Mouse (Mus musculus) C2C12 (cell line): ENCODE results near the gene Sgk1. TPM values are rescaled to one million over a fixed set of nuclear protein-coding genes. Genes with fewer than 3 reads are reported as not detected.

Experiments used
- H3K27me3 ChIP-seq: one replicate; pipeline ENCODE4 v1.6.1; 2011; ENCODE audit not compliant: control insufficient read depth, insufficient read depth, insufficient read length
- H3K36me3 ChIP-seq: one replicate; pipeline ENCODE4 v1.6.1; 2011; ENCODE audit not compliant: control insufficient read depth, insufficient read depth
- H3K4me3 ChIP-seq: one replicate; pipeline ENCODE4 v1.5.1; 2011; ENCODE audit warnings: mild to moderate bottlenecking, control low read depth; ENCODE audit not compliant: poor library complexity, insufficient read depth, severe bottlenecking
- H3K79me2 ChIP-seq: one replicate; pipeline ENCODE4 v1.6.1; 2011; ENCODE audit not compliant: control insufficient read depth, insufficient read depth
- H3K79me3 ChIP-seq: one replicate; pipeline ENCODE4 v1.6.1; 2011; ENCODE audit warnings: low read depth, control low read depth
- H3ac ChIP-seq: one replicate; pipeline ENCODE3; 2011; ENCODE audit warnings: low read depth; ENCODE audit not compliant: control insufficient read depth, insufficient read length
- CEBPB ChIP-seq: IDR thresholded peaks from one replicate; pipeline ENCODE4 v1.6.1; 2011; ENCODE audit warnings: low read depth, mild to moderate bottlenecking, control low read depth, moderate library complexity
- CTCF ChIP-seq: IDR thresholded peaks from one replicate; pipeline ENCODE4 v1.5.1; 2011; ENCODE audit not compliant: control insufficient read depth, insufficient read depth, insufficient read length
- FOSL1 ChIP-seq: IDR thresholded peaks from one replicate; pipeline ENCODE4 v1.8.0; 2011; ENCODE audit warnings: mild to moderate bottlenecking, low read length; ENCODE audit not compliant: poor library complexity, insufficient read depth, severe bottlenecking
- MAX ChIP-seq: IDR thresholded peaks from one replicate; pipeline ENCODE4 v1.6.1; 2011; ENCODE audit warnings: mild to moderate bottlenecking, control low read depth
- MYOD1 ChIP-seq: IDR thresholded peaks from one replicate; pipeline ENCODE4 v1.6.1; 2011; ENCODE audit warnings: low read depth; ENCODE audit not compliant: control insufficient read depth, insufficient read length
- MYOG ChIP-seq: IDR thresholded peaks from one replicate; pipeline ENCODE4 v1.6.1; 2011; ENCODE audit not compliant: control insufficient read depth, insufficient read length; ENCODE audit errors: extremely low read depth
- USF1 ChIP-seq: IDR thresholded peaks from one replicate; pipeline ENCODE4 v1.6.1; 2011; ENCODE audit warnings: low read depth, mild to moderate bottlenecking, control low read depth, moderate library complexity
- polyA plus RNA-seq: library from polyadenylated mRNA; unstranded; fragments of >200 nt; fragmentation: generic; extraction: Trizol; gene quantifications from one replicate; pipeline ENCODE4 v1.2.1, GENCODE M21; 2012; ENCODE audit warnings: missing spikeins

The Sgk1 gene
- polyA plus RNA-seq, 1 experiment, result 35.1 TPM

GRCm38 (mm10) chr10:21923495-21923952 is 41.5 kb downstream of the Sgk1 start:
- Histone ChIP-seq H3K4me3 (no peak overlapping the region), H3K36me3 (no peaks in the 10 kb centered on the region), H3K79me3 (no peaks in the 10 kb centered on the region), H3ac (no peak overlapping the region), H3K79me2 (no peaks in the 10 kb centered on the region), H3K27me3 (no peaks in the 10 kb centered on the region)
- TF ChIP-seq MYOG (no peak), CEBPB (no peak), MYOD1 (peak; percentile 33)

DNA sequence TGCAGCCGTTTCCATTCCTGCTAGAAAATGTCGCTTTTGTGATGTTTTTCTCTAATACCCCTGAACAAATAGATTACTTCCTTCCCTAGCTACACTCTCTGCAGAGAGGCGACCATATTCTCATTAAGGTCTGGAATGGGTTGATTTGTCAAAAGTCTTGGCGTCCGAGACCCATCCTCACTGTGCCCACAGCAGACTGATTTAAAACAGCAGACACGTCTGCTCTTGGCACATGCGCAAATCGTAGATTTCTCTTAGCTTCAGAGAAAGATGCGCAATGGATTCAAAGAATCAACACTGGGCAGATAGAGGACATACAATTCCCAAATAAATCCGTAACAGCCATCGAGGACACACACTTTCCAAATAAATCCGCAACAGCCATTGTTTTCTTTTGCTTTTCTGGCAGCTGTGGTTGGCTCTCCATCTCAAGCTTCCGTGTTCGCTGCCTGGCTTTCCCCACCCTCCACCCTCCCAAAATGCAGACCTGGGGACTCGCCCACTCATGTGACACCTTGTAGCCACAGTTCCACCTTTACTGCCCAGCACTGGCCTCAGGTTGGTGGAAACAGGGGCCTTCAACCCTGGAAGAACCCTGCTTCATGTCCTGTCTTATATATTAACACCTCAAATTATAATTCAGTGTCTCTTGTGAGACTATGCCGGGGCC is 42.2 kb downstream of the Sgk1 start:
- no peaks in the 10 kb centered on the region for H3K79me3 ChIP-seq
- no peak overlapping the region for H3ac ChIP-seq
- no peaks in the 10 kb centered on the region for H3K79me2 ChIP-seq
- no peak overlapping the region for H3K4me3 ChIP-seq
- no peaks in the 10 kb centered on the region for H3K27me3 ChIP-seq
- H3K36me3 ChIP-seq, result no peaks in the 10 kb centered on the region
- no peak for TF ChIP-seq CEBPB
- TF ChIP-seq USF1, result no peak
- TF ChIP-seq CTCF, result no peak
- TF ChIP-seq MYOG, result no peak
- TF ChIP-seq FOSL1, result no peak
- no peak for TF ChIP-seq MAX
- no peak for TF ChIP-seq MYOD1

DNA sequence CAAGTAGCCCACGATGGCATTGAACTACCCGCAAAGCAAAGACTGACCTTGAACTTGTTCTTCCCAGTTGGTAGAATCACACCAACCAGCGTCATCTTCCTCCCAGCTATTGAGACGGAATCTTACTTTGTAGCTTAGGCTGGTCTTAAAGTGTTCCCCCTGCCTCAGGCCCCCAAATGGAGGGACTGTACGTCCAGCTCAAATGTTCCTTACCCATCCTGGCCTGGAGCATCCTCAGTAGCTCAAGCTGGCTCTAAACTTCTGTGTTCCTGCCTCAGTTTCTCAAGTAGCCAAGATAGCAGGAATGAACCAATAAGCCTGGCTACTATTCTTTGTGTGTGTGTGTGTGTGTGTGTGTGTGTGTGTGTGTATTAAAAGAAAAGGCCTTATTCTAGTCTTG is 45.0 kb downstream of the Sgk1 start:
- no peak overlapping the region for H3K4me3 ChIP-seq
- H3K79me3 ChIP-seq, result no peaks in the 10 kb centered on the region
- no peaks in the 10 kb centered on the region for H3K27me3 ChIP-seq
- H3K36me3 ChIP-seq, result no peaks in the 10 kb centered on the region
- no peak overlapping the region for H3ac ChIP-seq
- H3K79me2 ChIP-seq, result no peaks in the 10 kb centered on the region
- TF ChIP-seq CEBPB (no peak), MYOG (no peak), FOSL1 (no peak), MYOD1 (no peak), MAX (no peak), CTCF (no peak), USF1 (no peak)

- TF ChIP-seq MYOD1 (no peak), FOSL1 (no peak), USF1 (peak; percentile 60), CTCF (no peak), CEBPB (no peak), MAX (no peak)
- no peak overlapping the region for H3K4me3 ChIP-seq
- no peaks in the 10 kb centered on the region for H3K27me3 ChIP-seq
These were observed 48.9 kb downstream of the Sgk1 start for GRCm38 (mm10) chr10:21930781-21931380.

DNA sequence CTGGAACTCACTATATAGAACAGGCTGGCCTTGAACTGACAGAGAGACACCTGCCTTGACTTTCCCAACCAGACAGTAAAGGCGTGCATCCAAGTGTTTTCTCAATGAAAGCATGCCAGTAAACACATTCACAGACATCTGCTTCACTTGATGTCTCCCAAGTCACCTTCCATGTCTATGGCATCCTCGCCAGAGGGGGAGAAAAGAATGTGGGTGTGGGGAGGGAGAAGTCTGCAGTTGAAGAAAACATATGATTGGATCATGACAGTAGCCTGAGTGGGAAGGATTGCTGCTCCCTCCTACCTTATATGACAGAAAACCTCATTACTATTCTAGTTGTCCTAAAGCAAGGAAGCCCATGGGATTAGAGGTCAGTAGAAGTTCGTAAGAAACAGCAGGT is 50.8 kb downstream of the Sgk1 start:
- Histone ChIP-seq H3K79me2 (no peaks in the 10 kb centered on the region), H3K4me3 (no peak overlapping the region), H3ac (no peak overlapping the region), H3K27me3 (no peaks in the 10 kb centered on the region), H3K36me3 (no peaks in the 10 kb centered on the region), H3K79me3 (no peaks in the 10 kb centered on the region)
- TF ChIP-seq FOSL1 (no peak), MYOG (no peak), USF1 (no peak), MYOD1 (no peak), CTCF (no peak), CEBPB (no peak), MAX (no peak)

More at GRCm38 (mm10) chr10:21930781-21931380, 48.9 kb downstream of the Sgk1 start:
- Histone ChIP-seq H3K79me2 (no peaks in the 10 kb centered on the region), H3ac (no peak overlapping the region), H3K36me3 (no peaks in the 10 kb centered on the region), H3K79me3 (no peaks in the 10 kb centered on the region)

DNA sequence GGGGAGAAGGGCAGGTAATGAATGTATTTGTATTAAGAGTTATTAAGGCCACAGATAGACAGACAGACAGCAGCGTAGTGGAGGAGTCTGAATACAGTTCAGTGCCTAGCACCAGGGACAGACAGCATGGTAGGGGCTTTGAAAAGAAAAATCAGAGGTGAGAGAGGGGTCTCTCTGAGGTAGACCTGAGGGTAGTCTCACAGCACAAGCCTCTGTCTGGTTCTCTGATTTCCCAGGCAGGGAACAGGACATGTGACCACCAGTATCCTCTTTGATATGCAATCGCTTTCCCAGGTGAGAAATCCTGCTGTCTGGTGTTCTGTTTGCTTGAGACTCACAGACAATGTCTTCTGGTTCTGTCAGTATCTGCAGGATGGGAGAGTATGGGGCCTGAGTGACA is 52.8 kb downstream of the Sgk1 start:
- Histone ChIP-seq H3K27me3 (no peaks in the 10 kb centered on the region), H3K79me3 (no peaks in the 10 kb centered on the region), H3K36me3 (no peaks in the 10 kb centered on the region), H3ac (no peak overlapping the region), H3K79me2 (no peaks in the 10 kb centered on the region), H3K4me3 (no peak overlapping the region)
- TF ChIP-seq MYOG (no peak), CEBPB (no peak), USF1 (no peak), MYOD1 (no peak), MAX (no peak)
